Mouse (Mus musculus): Measurements from ENCODE around the gene Fbxl16. TPM values are rescaled to one million over a fixed set of nuclear protein-coding genes. Genes with fewer than 3 reads are reported as not detected.

The Fbxl16 gene
- polyA plus RNA-seq, 1 experiment from 2014 or later = 35.3 TPM

Small RNAs within 50 kb of the gene (microRNA-seq; reads per million reads assigned to microRNA genes)
- gene Mir3082 (not detected), gene Mir6966 (not detected)

Other genes with a start within 250 kb of the Fbxl16 start
- 24.0 and 26.9 TPM in 2 replicates for gene Sox8, start 238.4 kb upstream of the Fbxl16 start, polyA plus RNA-seq (2015; fragmentation: Nextera tagmentation; extraction: Ambion mirVana)
- 17.0 and 18.1 TPM in 2 replicates for gene Lmf1, start 230.0 kb upstream of the Fbxl16 start, polyA plus RNA-seq (2015; fragmentation: Nextera tagmentation; extraction: Ambion mirVana)
- 1.6 and 1.7 TPM in 2 replicates for gene Gng13, start 91.9 kb upstream of the Fbxl16 start, polyA plus RNA-seq (2015; fragmentation: Nextera tagmentation; extraction: Ambion mirVana)
- 14.5 and 14.8 TPM in 2 replicates for gene Chtf18, start 81.7 kb upstream of the Fbxl16 start, polyA plus RNA-seq (2015; fragmentation: Nextera tagmentation; extraction: Ambion mirVana)
- 24.2 and 26.3 TPM in 2 replicates for gene Rpusd1, start 81.4 kb upstream of the Fbxl16 start, polyA plus RNA-seq (2015; fragmentation: Nextera tagmentation; extraction: Ambion mirVana)
- gene Mslnl, start 73.0 kb upstream of the Fbxl16 start, polyA plus RNA-seq (2015; fragmentation: Nextera tagmentation; extraction: Ambion mirVana) = not detected in 2 replicates
- 0.31 and 0.72 TPM in 2 replicates for gene Msln, start 54.7 kb upstream of the Fbxl16 start, polyA plus RNA-seq (2015; fragmentation: Nextera tagmentation; extraction: Ambion mirVana)
- 30.9 and 31.2 TPM in 2 replicates for gene Narfl, start 35.3 kb upstream of the Fbxl16 start, polyA plus RNA-seq (2015; fragmentation: Nextera tagmentation; extraction: Ambion mirVana)
- gene Haghl, start 23.4 kb upstream of the Fbxl16 start, polyA plus RNA-seq (2015; fragmentation: Nextera tagmentation; extraction: Ambion mirVana) = 115 and 121 TPM in 2 replicates
- gene Ccdc78, start 22.5 kb upstream of the Fbxl16 start, polyA plus RNA-seq (2015; fragmentation: Nextera tagmentation; extraction: Ambion mirVana) = 0.17 and 0.26 TPM in 2 replicates
- gene Fam173a, start 16.2 kb upstream of the Fbxl16 start, polyA plus RNA-seq (2015; fragmentation: Nextera tagmentation; extraction: Ambion mirVana) = 71.4 and 84.2 TPM in 2 replicates
- not detected in 2 replicates for gene AC134908.4, start 13.4 kb upstream of the Fbxl16 start, polyA plus RNA-seq (2015; fragmentation: Nextera tagmentation; extraction: Ambion mirVana)
- 31.4 and 37.3 TPM in 2 replicates for gene Metrn, start 11.9 kb upstream of the Fbxl16 start, polyA plus RNA-seq (2015; fragmentation: Nextera tagmentation; extraction: Ambion mirVana)
- gene Wdr24, start 14.5 kb downstream of the Fbxl16 start, polyA plus RNA-seq (2015; fragmentation: Nextera tagmentation; extraction: Ambion mirVana) = 34.2 and 34.3 TPM in 2 replicates
- 65.9 and 67.0 TPM in 2 replicates for gene Jmjd8, start 19.8 kb downstream of the Fbxl16 start, polyA plus RNA-seq (2015; fragmentation: Nextera tagmentation; extraction: Ambion mirVana)
- gene Stub1, start 24.3 kb downstream of the Fbxl16 start, polyA plus RNA-seq (2015; fragmentation: Nextera tagmentation; extraction: Ambion mirVana) = 308 and 313 TPM in 2 replicates
- 29.1 and 30.8 TPM in 2 replicates for gene Rhbdl1, start 28.2 kb downstream of the Fbxl16 start, polyA plus RNA-seq (2015; fragmentation: Nextera tagmentation; extraction: Ambion mirVana)
- gene Gm20683, start 32.7 kb downstream of the Fbxl16 start, polyA plus RNA-seq (2015; fragmentation: Nextera tagmentation; extraction: Ambion mirVana) = 8.3 and 10.1 TPM in 2 replicates
- 15.2 and 16.1 TPM in 2 replicates for gene Rhot2, start 35.8 kb downstream of the Fbxl16 start, polyA plus RNA-seq (2015; fragmentation: Nextera tagmentation; extraction: Ambion mirVana)
- 18.8 and 24.8 TPM in 2 replicates for gene Wdr90, start 52.4 kb downstream of the Fbxl16 start, polyA plus RNA-seq (2015; fragmentation: Nextera tagmentation; extraction: Ambion mirVana)
- 14.4 and 16.7 TPM in 2 replicates for gene Mcrip2, start 59.7 kb downstream of the Fbxl16 start, polyA plus RNA-seq (2015; fragmentation: Nextera tagmentation; extraction: Ambion mirVana)
- gene Mettl26, start 66.0 kb downstream of the Fbxl16 start, polyA plus RNA-seq (2015; fragmentation: Nextera tagmentation; extraction: Ambion mirVana) = 61.8 and 62.0 TPM in 2 replicates
- gene Wfikkn1, start 71.8 kb downstream of the Fbxl16 start, polyA plus RNA-seq (2015; fragmentation: Nextera tagmentation; extraction: Ambion mirVana) = 0.55 and 0.60 TPM in 2 replicates
- 50.8 and 52.6 TPM in 2 replicates for gene Rab40c, start 110.6 kb downstream of the Fbxl16 start, polyA plus RNA-seq (2015; fragmentation: Nextera tagmentation; extraction: Ambion mirVana)
- 51.7 and 53.4 TPM in 2 replicates for gene Pigq, start 135.9 kb downstream of the Fbxl16 start, polyA plus RNA-seq (2015; fragmentation: Nextera tagmentation; extraction: Ambion mirVana)
- gene Nhlrc4, start 135.9 kb downstream of the Fbxl16 start, polyA plus RNA-seq (2015; fragmentation: Nextera tagmentation; extraction: Ambion mirVana) = not detected in 2 replicates
- gene A930017K11Rik, start 143.5 kb downstream of the Fbxl16 start, polyA plus RNA-seq (2015; fragmentation: Nextera tagmentation; extraction: Ambion mirVana) = 0.09 TPM in 1 of 2 replicates, not detected in the other
- gene Capn15, start 176.7 kb downstream of the Fbxl16 start, polyA plus RNA-seq (2015; fragmentation: Nextera tagmentation; extraction: Ambion mirVana) = 23.9 and 24.8 TPM in 2 replicates

Measured in forebrain, embryonic 15.5 days (tissue).